Mouse (Mus musculus) left cerebral cortex, postnatal 25 days (tissue): ENCODE results near the gene Pla2g12a. TPM values are rescaled to one million over a fixed set of nuclear protein-coding genes. Genes with fewer than 3 reads are reported as not detected.

Source experiments
- DNase-seq, 2 experiments: peaks; one replicate each; pipeline ENCODE4 v3.0.0; 2022; ENCODE audit warnings: low spot score in 2 of 2, mixed read lengths in 1 of 2
- intact Hi-C: fragments of 180-260 bp; cut with DNase I; formaldehyde crosslinking; loops from one replicate; pipeline ENCODE4 v1.15.1; 2025
- total RNA-seq, 2 experiments: library from RNA; stranded (reverse); gene quantifications; 2 replicates each; pipeline ENCODE4 v1.2.3; 2021

Pla2g12a gene
- total RNA-seq, 2 experiments from 2014 or later = 15.4 to 18.9 TPM

DNA sequence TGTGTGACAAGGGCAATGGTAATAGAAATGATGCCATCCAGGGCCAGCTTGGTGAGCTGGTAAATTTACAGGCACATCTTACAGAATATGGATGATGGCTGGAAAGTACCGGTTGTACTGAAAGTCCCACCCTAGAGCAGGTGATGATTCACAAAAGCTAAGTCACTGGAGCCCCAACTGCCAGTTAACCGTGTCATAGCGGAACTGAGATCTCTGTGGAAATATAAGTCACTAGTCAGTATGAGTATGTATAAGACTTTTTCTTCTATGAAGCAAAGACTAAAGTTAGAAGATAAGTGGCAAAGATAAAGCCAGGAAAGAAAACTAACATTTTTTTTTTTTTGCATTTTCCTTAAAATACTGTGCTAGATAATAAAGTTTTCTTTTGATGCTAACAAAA is 14.7 kb downstream of the Pla2g12a start:
- intact Hi-C loops = no loop called here
- DNase-seq = no peak

DNA sequence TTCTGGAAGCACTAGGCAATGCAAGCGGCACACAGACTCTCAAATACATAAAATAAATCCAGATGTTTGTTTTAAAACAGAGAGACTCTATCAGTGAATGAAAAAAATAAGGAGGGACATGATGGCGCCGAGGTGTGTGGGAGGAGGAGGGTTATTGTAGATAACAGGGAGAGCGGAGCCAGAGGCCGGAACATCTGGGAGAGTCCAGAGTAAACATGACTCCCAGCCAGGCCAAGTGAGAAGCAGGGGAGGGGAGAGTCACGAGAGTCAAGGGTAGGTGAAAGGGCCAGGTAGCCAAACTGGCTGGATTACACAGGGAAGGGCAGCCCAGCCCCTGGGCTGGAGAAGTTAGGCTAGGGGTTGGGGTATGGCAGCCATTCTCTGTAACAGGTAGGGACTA is 18.2 kb downstream of the Pla2g12a start:
- intact Hi-C loops = no loop called here
- DNase-seq = no peak

DNA sequence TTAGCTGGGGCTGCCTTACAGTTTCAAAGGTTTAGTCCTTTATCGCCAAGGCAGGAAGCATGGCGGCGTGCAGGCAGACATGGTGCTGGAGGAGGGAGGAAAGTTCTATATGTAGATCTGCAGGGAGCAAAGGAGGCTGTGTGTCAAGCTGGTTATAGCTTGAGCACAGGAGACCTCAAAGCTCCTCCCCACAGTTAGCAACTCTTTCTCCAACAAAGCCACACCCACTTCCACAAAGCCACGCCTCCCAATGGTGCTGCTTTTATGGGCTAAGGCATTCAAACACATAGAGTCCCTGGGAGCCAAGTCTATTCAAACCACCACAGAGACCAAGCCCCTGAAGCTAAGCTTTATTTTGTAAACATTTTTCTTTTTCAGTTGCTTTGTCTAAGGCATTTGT is 20.5 kb downstream of the Pla2g12a start:
- intact Hi-C loops = no loop called here
- DNase-seq = no peak

- DNase-seq = peak; percentile 57 to 59
- intact Hi-C loops = loop anchor here (10.0 kb wide), 1 partner anchor 793 kb away; no protein-coding TSS in a partner anchor
These were observed 22.9 kb downstream of the Pla2g12a start, which contains the start of gene Casp6 for GRCm38 (mm10) chr3:129901271-129901809. Casp6 (plus strand) TSS chr3:129901425.

GRCm38 (mm10) chr3:129903369-129903768 is 25.0 kb downstream of the Pla2g12a start:
- intact Hi-C loops = loop anchor here (10.0 kb wide), 1 partner anchor 791 kb away; no protein-coding TSS in a partner anchor
- DNase-seq = peak in 1 of 2 experiments; percentile 32

GRCm38 (mm10) chr3:129903866-129904265 is 25.5 kb downstream of the Pla2g12a start:
- intact Hi-C loops = loop anchor here (10.0 kb wide), 1 partner anchor 791 kb away; no protein-coding TSS in a partner anchor
- DNase-seq = no peak

DNA sequence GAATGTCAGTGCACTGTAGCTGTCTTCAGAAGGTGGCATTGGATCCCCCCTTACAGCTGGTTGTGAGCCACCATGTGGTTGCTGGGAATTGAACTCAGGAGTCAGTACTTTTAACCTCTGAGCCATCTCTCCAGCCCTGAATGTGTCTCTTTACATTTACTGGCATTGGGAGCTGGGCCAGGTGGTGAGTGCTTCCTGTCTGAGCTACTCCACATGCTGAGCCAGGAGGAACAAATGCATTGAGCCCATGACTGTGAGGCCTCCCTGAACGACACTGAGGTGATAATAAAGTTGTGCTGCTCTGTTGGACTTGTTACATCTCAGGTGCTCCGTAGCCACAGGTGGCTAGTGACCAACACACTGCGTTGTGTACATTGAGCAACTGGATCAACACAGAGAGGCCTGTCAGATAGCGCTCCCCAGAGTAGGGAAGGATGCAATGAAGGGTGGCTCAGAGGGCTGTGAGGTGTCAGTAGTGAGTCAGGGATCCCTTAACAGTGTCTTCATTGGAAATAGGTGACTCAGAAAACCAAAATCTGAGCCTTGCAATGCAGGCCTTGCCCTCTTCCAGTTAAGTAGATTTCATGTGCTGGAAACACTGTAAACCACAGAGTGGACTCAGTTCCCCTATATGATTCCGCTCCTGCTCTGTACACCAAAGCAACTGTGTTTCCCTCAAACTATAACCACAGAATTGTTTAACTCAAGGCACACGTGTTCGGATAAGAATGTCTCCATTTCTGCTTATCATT is 26.2 kb downstream of the Pla2g12a start:
- DNase-seq = no peak
- intact Hi-C loops = loop anchor here (10.0 kb wide), 1 partner anchor 790 kb away; no protein-coding TSS in a partner anchor

DNA sequence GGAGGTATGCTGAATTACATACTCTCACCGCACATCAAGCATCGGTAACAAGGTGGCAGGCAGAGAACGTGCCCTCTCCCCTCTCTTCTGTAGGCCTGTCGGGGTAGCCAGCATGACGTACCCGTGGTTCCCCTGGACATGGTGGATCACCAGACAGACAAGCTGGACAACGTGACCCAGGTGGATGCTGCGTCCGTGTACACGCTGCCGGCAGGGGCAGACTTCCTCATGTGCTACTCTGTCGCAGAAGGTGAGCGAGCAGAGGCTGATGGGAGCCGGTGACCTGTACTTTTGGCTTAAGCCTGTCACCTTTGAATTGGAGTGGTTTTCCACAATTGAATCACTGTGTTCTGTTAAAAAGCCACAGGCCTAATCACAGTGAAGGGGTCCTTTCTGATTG is 33.6 kb downstream of the Pla2g12a start:
- intact Hi-C loops = no loop called here

DNA sequence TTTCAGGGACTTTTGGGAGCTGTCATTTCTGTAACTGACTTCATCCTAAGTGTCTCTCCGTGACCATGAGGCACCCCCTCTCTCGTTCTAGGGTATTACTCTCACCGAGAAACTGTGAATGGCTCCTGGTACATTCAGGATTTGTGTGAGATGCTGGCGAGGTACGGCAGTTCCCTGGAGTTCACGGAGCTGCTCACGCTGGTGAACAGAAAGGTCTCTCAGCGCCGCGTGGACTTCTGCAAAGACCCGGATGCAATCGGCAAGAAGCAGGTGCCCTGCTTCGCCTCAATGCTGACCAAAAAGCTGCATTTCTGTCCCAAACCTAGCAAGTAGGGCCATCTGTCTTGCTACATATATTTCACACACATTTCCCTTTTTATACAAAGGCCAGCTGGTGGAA is 34.8 kb downstream of the Pla2g12a start:
- DNase-seq = no peak
- intact Hi-C loops = no loop called here

More for the DNA sequence above, 33.6 kb downstream of the Pla2g12a start:
- DNase-seq = no peak

DNA sequence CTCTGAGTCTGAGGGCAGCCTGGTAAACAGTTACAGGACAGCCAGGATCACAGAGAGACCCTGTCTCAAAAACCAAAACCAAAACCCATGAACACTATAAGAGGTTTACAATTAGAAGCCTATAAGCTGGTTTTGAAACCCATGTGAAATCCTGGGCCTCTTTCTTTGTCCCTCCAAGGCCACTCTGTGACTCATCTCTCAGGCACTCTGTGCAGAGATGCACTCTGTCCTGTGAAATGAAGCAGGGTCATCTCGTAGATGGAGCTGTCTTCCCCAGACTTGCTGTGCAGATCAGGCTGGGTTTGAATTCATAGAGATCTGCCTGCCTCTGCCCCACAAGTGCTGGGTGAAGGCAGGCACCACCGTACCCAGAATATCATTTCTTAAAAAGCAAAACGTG is 39.0 kb downstream of the Pla2g12a start:
- intact Hi-C loops = loop anchor here (5.0 kb wide), 1 partner anchor 145 kb away; the partner anchor contains the start of gene Sec24b
- no peak for DNase-seq

DNA sequence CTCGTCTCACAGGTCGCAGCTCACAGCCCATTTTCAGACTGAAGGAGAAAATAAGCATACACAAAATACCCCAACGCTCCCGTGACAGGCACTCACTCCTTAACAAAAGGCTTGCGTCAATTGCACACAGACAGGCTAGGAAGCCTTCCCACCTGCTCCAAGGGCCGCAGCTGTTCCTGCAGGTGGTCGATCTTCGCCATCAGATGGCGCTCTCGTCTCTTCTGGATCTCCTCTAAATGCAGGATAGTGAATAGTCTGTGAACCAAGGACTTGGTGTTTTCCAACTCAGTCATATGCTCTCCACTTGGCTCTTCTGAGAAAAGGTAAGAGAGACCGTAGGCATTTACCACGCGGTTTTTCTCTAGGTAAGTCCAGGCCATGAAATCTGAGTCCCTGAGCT is 40.0 kb downstream of the Pla2g12a start:
- DNase-seq = peak; percentile 81 to 91
- intact Hi-C loops = loop anchor here (1.0 to 5.0 kb wide), 2 partner anchors 144 to 161 kb away; partner anchors contain the start of gene Sec24b

DNA sequence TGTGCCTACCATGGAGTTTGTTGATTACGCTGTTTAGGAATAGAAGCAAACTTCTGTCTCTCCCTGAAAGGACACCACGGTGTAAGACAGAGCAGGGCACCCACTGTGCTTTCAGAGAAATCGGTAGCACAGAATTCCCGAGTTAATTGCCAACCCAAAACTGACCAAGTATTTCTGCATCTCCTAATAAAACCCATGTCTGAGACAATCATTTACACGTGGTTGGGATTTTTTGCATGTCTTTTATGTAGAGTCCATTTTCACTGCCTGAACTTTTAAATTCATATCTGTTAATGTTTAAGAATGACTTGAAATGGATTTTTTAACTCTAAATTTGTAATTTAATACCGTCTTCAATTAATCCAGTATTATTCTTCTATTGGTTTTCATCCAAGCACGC is 45.2 kb downstream of the Pla2g12a start:
- intact Hi-C loops = no loop called here
- no peak for DNase-seq

DNA sequence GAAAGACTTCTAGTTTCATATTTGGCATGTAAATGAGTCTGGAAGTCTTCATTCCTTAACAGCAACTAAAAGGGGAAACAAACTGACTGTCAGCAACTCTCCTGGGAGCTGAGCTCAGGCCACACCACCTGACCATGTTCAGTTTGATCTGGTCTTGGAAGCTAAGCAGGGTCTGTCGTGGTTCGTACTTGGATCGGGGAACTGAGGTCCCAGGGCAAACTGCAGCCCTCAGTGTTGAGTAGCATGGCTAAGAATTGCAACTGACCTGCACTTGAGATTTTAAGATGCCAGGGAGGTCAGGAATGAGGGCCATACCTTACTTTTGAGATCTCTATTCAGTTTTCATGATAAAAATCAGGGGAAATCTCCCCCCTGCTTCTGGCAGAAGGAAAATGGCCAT is 47.5 kb downstream of the Pla2g12a start:
- DNase-seq = no peak
- intact Hi-C loops = no loop called here

DNA sequence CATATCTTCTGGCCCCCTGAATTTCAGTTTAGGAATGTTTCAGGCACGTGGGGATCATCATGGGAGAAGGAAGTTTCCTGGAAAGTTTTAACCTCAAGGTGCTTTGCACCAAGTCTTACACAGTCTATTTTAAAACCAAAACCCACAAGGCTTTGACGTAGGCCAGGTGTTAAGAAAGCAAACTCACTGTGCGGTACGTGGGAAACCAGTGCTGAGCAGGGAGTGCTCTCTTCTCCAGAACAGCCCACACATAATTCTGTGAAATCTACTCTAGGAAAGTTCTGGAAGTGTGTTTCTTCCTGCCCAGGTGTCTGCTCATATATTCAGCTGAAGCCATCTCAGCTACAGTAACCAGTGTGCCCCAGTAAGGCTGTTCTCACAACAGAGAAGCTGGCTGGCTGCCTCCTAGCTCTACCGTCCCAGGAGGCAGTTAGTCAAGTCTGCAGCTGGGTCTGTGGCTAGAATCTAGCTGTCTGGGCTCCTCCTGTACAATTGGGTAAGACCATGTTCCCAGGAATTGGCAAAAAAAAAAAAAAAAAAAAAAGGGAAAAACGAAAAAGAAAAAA is 51.9 kb downstream of the Pla2g12a start:
- peak in 1 of 2 experiments; percentile 63 for DNase-seq
- intact Hi-C loops = no loop called here

- DNase-seq = no peak
These were observed 54.0 kb downstream of the Pla2g12a start for GRCm38 (mm10) chr3:129932443-129932842.

GRCm38 (mm10) chr3:129936561-129936960 is 58.2 kb downstream of the Pla2g12a start:
- DNase-seq = peak in 1 of 2 experiments; percentile 31
- intact Hi-C loops = no loop called here

More at GRCm38 (mm10) chr3:129932443-129932842, 54.0 kb downstream of the Pla2g12a start:
- intact Hi-C loops = no loop called here

DNA sequence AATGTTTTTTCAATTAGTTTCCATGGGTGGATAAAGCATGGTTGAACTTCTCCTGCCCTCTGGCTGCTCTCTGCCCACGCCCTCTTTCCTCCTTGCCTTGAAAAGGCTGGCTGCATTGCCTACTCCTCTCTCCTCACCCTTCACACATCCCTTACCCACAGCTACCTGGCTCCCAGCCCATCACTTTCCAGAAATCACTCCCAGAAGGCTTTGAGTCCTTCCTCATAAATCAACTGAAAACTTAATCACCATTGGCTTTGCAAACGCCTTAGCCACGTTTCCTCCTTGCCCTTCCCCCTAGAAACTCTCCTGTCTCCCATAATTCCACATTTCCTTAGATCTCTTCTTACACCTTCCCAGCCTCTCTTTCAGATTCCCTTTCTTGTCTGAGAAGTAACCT is 59.4 kb downstream of the Pla2g12a start:
- no peak for DNase-seq
- intact Hi-C loops = no loop called here

GRCm38 (mm10) chr3:129939058-129939457 is 60.7 kb downstream of the Pla2g12a start:
- DNase-seq = no peak
- intact Hi-C loops = no loop called here

DNA sequence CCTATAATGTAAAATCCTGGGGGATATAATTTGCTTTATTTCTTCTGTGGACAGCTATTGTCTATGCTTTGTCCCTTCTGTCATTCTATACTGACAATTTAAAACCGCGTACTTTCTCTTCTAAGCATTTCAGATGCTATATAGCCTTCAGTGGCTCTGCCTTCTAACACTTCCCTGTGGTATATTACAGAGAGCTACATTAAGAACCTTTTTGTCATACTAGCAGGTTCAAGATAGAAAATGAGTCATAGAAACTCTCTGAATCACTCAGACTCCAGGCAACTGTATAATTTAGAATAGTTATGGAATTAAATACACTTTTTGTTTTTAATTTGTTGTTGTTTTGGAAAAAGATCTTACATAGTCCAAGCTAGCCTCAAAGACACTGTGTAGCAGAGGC is 62.4 kb downstream of the Pla2g12a start:
- intact Hi-C loops = no loop called here
- DNase-seq = peak in 1 of 2 experiments; percentile 33

DNA sequence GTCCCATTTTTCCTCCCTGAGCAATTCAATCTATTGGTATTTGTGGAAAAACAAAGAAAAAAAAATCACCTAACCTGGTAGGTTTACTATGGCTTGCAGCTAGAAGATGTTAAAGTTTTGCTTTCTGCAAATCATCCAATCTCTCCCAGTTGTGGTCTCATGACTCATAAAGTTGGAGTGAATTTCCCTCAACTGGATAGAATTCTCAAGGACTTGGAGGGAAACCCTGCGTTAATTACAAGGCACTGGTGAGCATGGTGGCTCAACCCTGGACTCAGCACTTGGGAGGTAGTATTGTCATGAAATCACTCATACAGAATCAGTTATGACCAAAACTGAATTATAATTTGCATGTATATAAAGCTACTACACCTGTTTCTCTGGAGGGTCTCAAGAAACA is 62.9 kb downstream of the Pla2g12a start:
- no peak for DNase-seq
- intact Hi-C loops = no loop called here

- intact Hi-C loops = no loop called here
- no peak for DNase-seq
These were observed 65.4 kb downstream of the Pla2g12a start for GRCm38 (mm10) chr3:129943813-129944212.
